Mouse (Mus musculus): ENCODE data around the gene Hmcn1.

GRCm38 (mm10) chr1:151039189-151039588 is 46.0 kb upstream of the Hmcn1 start:
- TF ChIP-seq POLR2A (IDR thresholded peaks at IDR 0.05; ENCODE audit: insufficient read depth, low read depth, low read length), result no peak
- TF ChIP-seq CTCF (IDR thresholded peaks at IDR 0.05; ENCODE audit: insufficient read depth, low read depth, low read length), result no peak
